Mouse (Mus musculus) G1E (cell line): Measurements from ENCODE around the gene Ly9.

Experiments
- CTCF ChIP-seq: IDR thresholded peaks from 2 replicates; pipeline ENCODE4 v1.5.1; 2012; ENCODE audit warnings: low read depth, low read length, inconsistent platforms, mixed read lengths
- GATA1 ChIP-seq: IDR thresholded peaks from 2 replicates; pipeline ENCODE4 v1.6.1; 2012; ENCODE audit warnings: borderline replicate concordance, low read length, inconsistent platforms, mixed read lengths

DNA sequence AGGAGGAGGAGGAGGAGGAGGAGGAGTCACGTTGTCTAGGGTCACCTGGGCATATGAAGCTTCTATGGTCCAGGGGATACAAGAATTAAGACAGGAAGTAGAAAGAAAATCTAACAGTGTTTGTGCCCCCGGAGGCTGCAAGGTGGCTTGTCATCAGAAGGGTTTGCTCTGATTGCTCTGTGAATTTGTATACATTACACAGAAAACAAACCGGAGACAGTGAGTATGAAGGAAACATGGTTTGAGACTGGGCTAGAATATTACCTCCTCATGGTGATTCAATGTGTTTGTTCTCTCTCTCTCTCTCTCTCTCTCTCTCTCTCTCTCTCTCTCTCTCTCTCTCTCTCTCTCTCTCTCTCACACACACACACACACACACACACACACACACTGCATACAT is 554 bp downstream of the Ly9 start:
- TF ChIP-seq GATA1 (no peak), CTCF (no peak)
